In the genomic region with DNA sequence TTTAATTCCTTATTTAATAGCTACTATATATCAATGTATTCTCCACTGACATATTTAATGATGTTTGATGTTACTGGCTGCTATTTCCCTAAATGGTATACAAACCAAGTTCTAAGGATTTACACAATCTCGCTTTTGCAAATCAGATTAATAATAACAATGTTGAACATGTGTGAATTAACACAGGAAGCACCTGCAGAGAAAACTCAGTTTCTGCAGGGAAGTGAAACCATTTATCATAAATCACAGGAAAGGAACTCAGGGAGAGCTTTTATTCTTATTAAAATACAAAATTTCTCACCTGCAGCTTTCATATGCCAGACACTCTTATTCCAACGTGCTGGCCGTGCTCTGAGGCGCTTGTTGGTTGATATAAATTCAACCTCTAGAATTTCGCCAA, we compare ENCODE assay signal across 23 mouse cellular contexts.
A peak's percentile ranks its signal among the peaks of the same experiment; 100 is the strongest.
DNase-seq lines count a peak whose midpoint lies in the region; ATAC-seq and TF ChIP-seq lines count a peak whose summit lies in the region.
"Had no signal": no experiment of that assay in that cellular context is flagged by ENCODE, and none has a peak within 500 bp of the region (broad histone marks: within the 10 kb centered on the region; RNA-seq: fewer than 3 reads in every experiment).

No protein-coding gene starts in this region.

- H3K4me2 ChIP-seq in midbrain, embryonic 15.5 days: no peak overlapping the region
- H3K4me2 ChIP-seq: embryonic facial prominence, embryonic 15.5 days; hindbrain, embryonic 14.5 days; limb, embryonic 12.5 days; liver, embryonic 15.5 days had no signal

- no peaks in the 10 kb centered on the region for H3K9me3 ChIP-seq in midbrain, embryonic 15.5 days
- H3K9me3 ChIP-seq: embryonic facial prominence, embryonic 15.5 days; forebrain, embryonic 10.5 days; limb, embryonic 12.5 days; liver, embryonic 15.5 days had no signal

- H3K4me3 ChIP-seq in midbrain, embryonic 15.5 days: no peak overlapping the region
- no peak overlapping the region for H3K4me3 ChIP-seq in cerebellum, adult 2 months (replicated peaks; ENCODE audit: insufficient read depth, low read depth, low read length)
- H3K4me3 ChIP-seq: embryonic facial prominence, embryonic 15.5 days; forebrain, embryonic 10.5 days; heart, adult 2 months; limb, embryonic 12.5 days; liver, embryonic 15.5 days had no signal

- WGBS in midbrain, embryonic 15.5 days: 80% methylated on average over 5 of the region's 5 CpGs
- WGBS in cerebellum, adult 2 months: 87% methylated on average over 5 of the region's 5 CpGs

- no peak for TF ChIP-seq POLR2A in cerebellum, adult 2 months (IDR thresholded peaks at IDR 0.05; ENCODE audit: borderline replicate concordance, insufficient read depth, low read length)

- H3K27ac ChIP-seq in midbrain, embryonic 15.5 days: no peak overlapping the region
- no peak overlapping the region for H3K27ac ChIP-seq in cerebellum, adult 2 months (ENCODE audit: insufficient read depth, low read length)
- H3K27ac ChIP-seq: embryonic facial prominence, embryonic 15.5 days; forebrain, embryonic 10.5 days; heart, adult 2 months; hindbrain, embryonic 14.5 days; limb, embryonic 12.5 days; liver, embryonic 15.5 days; stomach, postnatal 0 days had no signal

- ATAC-seq in granulocyte monocyte progenitor cell, adult 5-6 weeks (replicated peaks; ENCODE audit: poor library complexity, severe bottlenecking): peak; percentile 87
- ATAC-seq in midbrain, embryonic 15.5 days (replicated peaks): no peak
- ATAC-seq: activated CD4-positive, CD25-positive, alpha-beta regulatory T cell, adult 4 months; intestine, embryonic 16.5 days; Patski had no signal

- TF ChIP-seq CTCF in cerebellum, adult 2 months (IDR thresholded peaks at IDR 0.05; ENCODE audit: borderline replicate concordance, insufficient read depth, low read depth, low read length): no peak

- no peaks in the 10 kb centered on the region for H3K4me1 ChIP-seq in midbrain, embryonic 15.5 days
- no peaks in the 10 kb centered on the region for H3K4me1 ChIP-seq in cerebellum, adult 2 months (ENCODE audit: control insufficient read depth, insufficient read depth, low read length)
- H3K4me1 ChIP-seq: embryonic facial prominence, embryonic 15.5 days; forebrain, embryonic 10.5 days; limb, embryonic 12.5 days; liver, embryonic 15.5 days had no signal

- peaks cover 15% of the 10 kb centered on the region; the same call in 1 of the 2 replicates for H3K36me3 ChIP-seq in splenic B cell, adult 2 months (ENCODE audit: control insufficient read depth, insufficient read depth, low read length, poor library complexity, severe bottlenecking)
- no peaks in the 10 kb centered on the region for H3K36me3 ChIP-seq in midbrain, embryonic 15.5 days (replicated peaks)
- H3K36me3 ChIP-seq: embryonic facial prominence, embryonic 15.5 days; forebrain, embryonic 10.5 days; limb, embryonic 12.5 days; liver, embryonic 15.5 days had no signal

- peak; percentile 2 to 17 for DNase-seq in heart, adult 9 months (ENCODE audit: low spot score in 2 of 2)
- no peak for DNase-seq in heart, postnatal 25 days (ENCODE audit: low spot score)
- DNase-seq in lung, postnatal 25 days (ENCODE audit: low spot score): peak; percentile 6
- no peak for DNase-seq in lung, postnatal 10 days
- peak; percentile 82 for DNase-seq in splenic B cell, adult 2 months (ENCODE audit: low read depth, low spot score)
- no peak for DNase-seq in cerebellum, adult 2 months
- DNase-seq: adrenal gland, postnatal 14 days; cerebellum, adult 9-10 months; gastrocnemius, postnatal 10 days; heart, adult 2 months; layer of hippocampus, postnatal 36 days; midbrain, embryonic 14.5 days had no signal

- H3K9ac ChIP-seq in midbrain, embryonic 15.5 days: no peak overlapping the region
- H3K9ac ChIP-seq: embryonic facial prominence, embryonic 15.5 days; hindbrain, embryonic 14.5 days; limb, embryonic 12.5 days; liver, embryonic 15.5 days had no signal

- intact Hi-C loops in heart, postnatal 25 days (cut with DNase I): no loop called here

- H3K27me3 ChIP-seq in splenic B cell, adult 2 months (ENCODE audit: control insufficient read depth, insufficient read depth, low read length, poor library complexity, severe bottlenecking): no peaks in the 10 kb centered on the region
- H3K27me3 ChIP-seq in midbrain, embryonic 15.5 days (replicated peaks): no peaks in the 10 kb centered on the region
- no peaks in the 10 kb centered on the region for H3K27me3 ChIP-seq in cerebellum, adult 2 months (ENCODE audit: control insufficient read depth, insufficient read depth, low read length)
- H3K27me3 ChIP-seq: embryonic facial prominence, embryonic 15.5 days; limb, embryonic 12.5 days; liver, embryonic 15.5 days; Patski had no signal

Comparison
In these comparisons a context has a peak if more than half of its experiments do, and no peak if none do; other contexts are left out.
1. DNase-seq: peak in heart, adult 9 months (2 of 2), lung, postnatal 25 days (single experiment) and splenic B cell, adult 2 months (single experiment); none in heart, postnatal 25 days (single experiment), lung, postnatal 10 days (single experiment) and cerebellum, adult 2 months (0 of 2).